In genomic region chr8:85452328-85452727, GRCm38 (mm10) we compare ENCODE assay signal across 8 mouse cellular contexts. TPM values are rescaled to one million over a fixed set of nuclear protein-coding genes. Genes with fewer than 3 reads are reported as not detected.
DNase-seq lines count a peak whose midpoint lies in the region; ATAC-seq and TF ChIP-seq lines count a peak whose summit lies in the region.

No protein-coding gene starts in this region.

- DNase-seq in frontal cortex, postnatal 36 days (ENCODE audit: low spot score in 2 of 2): no peak
- DNase-seq in right cerebral cortex, postnatal 4 days: peak; percentile 54
- DNase-seq in right cerebral cortex, postnatal 25 days: no peak
- DNase-seq in stomach, postnatal 0 days (ENCODE audit: low spot score): peak; percentile 32
- no peak for DNase-seq in cerebellum, adult 11-12 months
- no peak for DNase-seq in left cerebral cortex, postnatal 36 days (ENCODE audit: low spot score in 2 of 2)

- 18% methylated on average over 14 of the region's 14 CpGs for WGBS in limb, embryonic 15.5 days
- 15% methylated on average over 14 of the region's 14 CpGs for WGBS in stomach, postnatal 0 days

- no peak for TF ChIP-seq EP300 in stomach, postnatal 0 days (optimal IDR thresholded peaks at IDR 0.05)

- H3K9ac ChIP-seq in limb, embryonic 15.5 days: no peak overlapping the region
- no peak overlapping the region for H3K9ac ChIP-seq in stomach, postnatal 0 days (ENCODE audit: low read length)

- no peaks in the 10 kb centered on the region for H3K36me3 ChIP-seq in limb, embryonic 15.5 days
- H3K36me3 ChIP-seq in stomach, postnatal 0 days (ENCODE audit: control insufficient read depth, insufficient read depth, low read length): no peaks in the 10 kb centered on the region

- peaks cover 8% of the 10 kb centered on the region; the same call in 1 of the 2 replicates for H3K4me1 ChIP-seq in limb, embryonic 15.5 days
- peaks cover 3% of the 10 kb centered on the region; the same call in 1 of the 2 replicates for H3K4me1 ChIP-seq in stomach, postnatal 0 days (replicated peaks; ENCODE audit: control insufficient read depth, insufficient read depth)

- peak overlapping the region; percentile 32 for H3K4me2 ChIP-seq in limb, embryonic 15.5 days
- H3K4me2 ChIP-seq in stomach, postnatal 0 days (replicated peaks; ENCODE audit: low read depth): peak overlapping the region; percentile 39

- H3K9me3 ChIP-seq in limb, embryonic 15.5 days: no peaks in the 10 kb centered on the region
- H3K9me3 ChIP-seq in stomach, postnatal 0 days (ENCODE audit: control insufficient read depth, low read length): no peaks in the 10 kb centered on the region

- H3K4me3 ChIP-seq in limb, embryonic 15.5 days: peak overlapping the region; percentile 12; the same call in 1 of the 2 replicates
- H3K4me3 ChIP-seq in stomach, postnatal 0 days (ENCODE audit: low read depth, low read length): no peak overlapping the region

- 0 out of 2 replicates have a peak, but pooled peaks have one; percentile 47 for ATAC-seq in frontal cortex, adult (ENCODE audit: low TSS enrichment)
- no peak for ATAC-seq in limb, embryonic 15.5 days (ENCODE audit: insufficient number of reproducible peaks, low FRiP score, low TSS enrichment, low read depth)
- ATAC-seq in stomach, postnatal 0 days (ENCODE audit: low FRiP score, low TSS enrichment): no peak

- TF ChIP-seq CTCF in stomach, postnatal 0 days (IDR thresholded peaks at IDR 0.05; ENCODE audit: low read depth): no peak

- 0 out of 2 replicates have a peak overlapping the region, but pooled peaks have one; percentile 24 for H3K27ac ChIP-seq in limb, embryonic 15.5 days
- H3K27ac ChIP-seq in stomach, postnatal 0 days (replicated peaks): no peak overlapping the region

- intact Hi-C loops in left cerebral cortex, postnatal 36 days (cut with DNase I): loop anchor here (5.0 kb wide), 1 partner anchor 1135 kb away; no protein-coding TSS in a partner anchor

- no peaks in the 10 kb centered on the region for H3K27me3 ChIP-seq in limb, embryonic 15.5 days
- H3K27me3 ChIP-seq in stomach, postnatal 0 days (ENCODE audit: control insufficient read depth, insufficient read depth, low read length): no peaks in the 10 kb centered on the region

RNA-seq across cellular contexts. Expression of gene 4921524J17Rik, which starts 19.7 kb away (rescaled TPM):
- polyA plus RNA-seq in limb, embryonic 15.5 days (2015; fragmentation: Nextera tagmentation; extraction: Ambion mirVana): 51.3 and 57.2 TPM in 2 replicates
- polyA plus RNA-seq in stomach, postnatal 0 days (2015; fragmentation: Nextera tagmentation; extraction: Ambion mirVana): 24.9 and 29.0 TPM in 2 replicates
- 10 to 100 TPM; 11.1 to 14.2 TPM for total RNA-seq in left cerebral cortex, postnatal 36 days (2021)

RNA-seq across cellular contexts. Expression of gene Gpt2, which starts 40.0 kb away (rescaled TPM):
- polyA plus RNA-seq in limb, embryonic 15.5 days (2015; fragmentation: Nextera tagmentation; extraction: Ambion mirVana): 30.6 and 31.5 TPM in 2 replicates
- polyA plus RNA-seq in stomach, postnatal 0 days (2015; fragmentation: Nextera tagmentation; extraction: Ambion mirVana): 32.7 and 37.6 TPM in 2 replicates
- total RNA-seq in left cerebral cortex, postnatal 36 days (2021): 10 to 100 TPM; 56.3 to 60.1 TPM

Comparison
In these comparisons a context has a peak if more than half of its experiments do, and no peak if none do; other contexts are left out.
1. DNase-seq: peak in right cerebral cortex, postnatal 4 days (single experiment) and stomach, postnatal 0 days (single experiment); none in frontal cortex, postnatal 36 days (0 of 2), right cerebral cortex, postnatal 25 days (single experiment), cerebellum, adult 11-12 months (single experiment) and left cerebral cortex, postnatal 36 days (0 of 2).